Mouse (Mus musculus): ENCODE results near the gene Cnksr3.

Cnksr3 gene

GRCm38 (mm10) chr10:7204953-7205352 lies 7.1 kb downstream of the Cnksr3 start:
- no peak overlapping the region for H3K4me3 ChIP-seq (replicated peaks; ENCODE audit: low read length)
- H3K4me1 ChIP-seq (replicated peaks; ENCODE audit: low read depth, low read length): peaks cover 12% of the 10 kb centered on the region
- H3K9me3 ChIP-seq (ENCODE audit: low read length): no peaks in the 10 kb centered on the region
- peaks cover under 1% of the 10 kb centered on the region for H3K27me3 ChIP-seq (ENCODE audit: insufficient read depth, low read length)
- TF ChIP-seq CTCF (conservative IDR thresholded peaks at IDR 0.05; ENCODE audit: low read length): no peak
- no peaks in the 10 kb centered on the region for H3K36me3 ChIP-seq (ENCODE audit: insufficient read depth, low read length)

- TF ChIP-seq NANOG (IDR thresholded peaks at IDR 0.05; ENCODE audit: borderline replicate concordance, low read length) (no peak), CTCF (conservative IDR thresholded peaks at IDR 0.05; ENCODE audit: low read length) (no peak), POU5F1 (IDR thresholded peaks at IDR 0.05; ENCODE audit: borderline replicate concordance, low read length) (no peak)
- H3K27me3 ChIP-seq (ENCODE audit: insufficient read depth, low read length): no peaks in the 10 kb centered on the region
- H3K36me3 ChIP-seq (ENCODE audit: insufficient read depth, low read length): no peaks in the 10 kb centered on the region
- peaks cover 12% of the 10 kb centered on the region for H3K4me1 ChIP-seq (replicated peaks; ENCODE audit: low read depth, low read length)
- no peak overlapping the region for H3K4me3 ChIP-seq (replicated peaks; ENCODE audit: low read length)
- peaks cover 7% of the 10 kb centered on the region; the same call in 1 of the 2 replicates for H3K9me3 ChIP-seq (ENCODE audit: low read length)
These were observed 9.5 kb downstream of the Cnksr3 start for GRCm38 (mm10) chr10:7202576-7202975.

GRCm38 (mm10) chr10:7200665-7201064 lies 11.4 kb downstream of the Cnksr3 start:
- TF ChIP-seq NANOG (IDR thresholded peaks at IDR 0.05; ENCODE audit: borderline replicate concordance, low read length): no peak
- TF ChIP-seq CTCF (conservative IDR thresholded peaks at IDR 0.05; ENCODE audit: low read length): no peak
- TF ChIP-seq POU5F1 (IDR thresholded peaks at IDR 0.05; ENCODE audit: borderline replicate concordance, low read length): no peak
- Histone ChIP-seq H3K4me3 (replicated peaks; ENCODE audit: low read length) (no peak overlapping the region), H3K36me3 (ENCODE audit: insufficient read depth, low read length) (no peaks in the 10 kb centered on the region), H3K4me1 (replicated peaks; ENCODE audit: low read depth, low read length) (peaks cover 18% of the 10 kb centered on the region), H3K9me3 (ENCODE audit: low read length) (peaks cover 7% of the 10 kb centered on the region; the same call in 1 of the 2 replicates), H3K27me3 (ENCODE audit: insufficient read depth, low read length) (no peaks in the 10 kb centered on the region)

- no peaks in the 10 kb centered on the region for H3K36me3 ChIP-seq (ENCODE audit: insufficient read depth, low read length)
- peaks cover 7% of the 10 kb centered on the region; the same call in 1 of the 2 replicates for H3K9me3 ChIP-seq (ENCODE audit: low read length)
- peaks cover 12% of the 10 kb centered on the region for H3K4me1 ChIP-seq (replicated peaks; ENCODE audit: low read depth, low read length)
- no peak overlapping the region for H3K4me3 ChIP-seq (replicated peaks; ENCODE audit: low read length)
- no peaks in the 10 kb centered on the region for H3K27me3 ChIP-seq (ENCODE audit: insufficient read depth, low read length)
- no peak for TF ChIP-seq POU5F1 (IDR thresholded peaks at IDR 0.05; ENCODE audit: borderline replicate concordance, low read length)
- TF ChIP-seq CTCF (conservative IDR thresholded peaks at IDR 0.05; ENCODE audit: low read length): no peak
- no peak for TF ChIP-seq NANOG (IDR thresholded peaks at IDR 0.05; ENCODE audit: borderline replicate concordance, low read length)
These were observed 13.8 kb downstream of the Cnksr3 start for GRCm38 (mm10) chr10:7198201-7198600.

GRCm38 (mm10) chr10:7197733-7198132 lies 14.3 kb downstream of the Cnksr3 start:
- peaks cover 11% of the 10 kb centered on the region for H3K4me1 ChIP-seq (replicated peaks; ENCODE audit: low read depth, low read length)
- TF ChIP-seq NANOG (IDR thresholded peaks at IDR 0.05; ENCODE audit: borderline replicate concordance, low read length) (no peak), POU5F1 (IDR thresholded peaks at IDR 0.05; ENCODE audit: borderline replicate concordance, low read length) (no peak), CTCF (conservative IDR thresholded peaks at IDR 0.05; ENCODE audit: low read length) (no peak)

GRCm38 (mm10) chr10:7196668-7197400 lies 15.2 kb downstream of the Cnksr3 start:
- TF ChIP-seq NANOG (IDR thresholded peaks at IDR 0.05; ENCODE audit: borderline replicate concordance, low read length) (no peak), POU5F1 (IDR thresholded peaks at IDR 0.05; ENCODE audit: borderline replicate concordance, low read length) (no peak), CTCF (conservative IDR thresholded peaks at IDR 0.05; ENCODE audit: low read length) (no peak)
- H3K27me3 ChIP-seq (ENCODE audit: insufficient read depth, low read length): no peaks in the 10 kb centered on the region
- H3K9me3 ChIP-seq (ENCODE audit: low read length): peaks cover 7% of the 10 kb centered on the region; the same call in 1 of the 2 replicates
- peaks cover 12% of the 10 kb centered on the region for H3K4me1 ChIP-seq (replicated peaks; ENCODE audit: low read depth, low read length)
- no peak overlapping the region for H3K4me3 ChIP-seq (replicated peaks; ENCODE audit: low read length)
- H3K36me3 ChIP-seq (ENCODE audit: insufficient read depth, low read length): no peaks in the 10 kb centered on the region

More at GRCm38 (mm10) chr10:7197733-7198132, 14.3 kb downstream of the Cnksr3 start:
- H3K27me3 ChIP-seq (ENCODE audit: insufficient read depth, low read length): no peaks in the 10 kb centered on the region
- H3K9me3 ChIP-seq (ENCODE audit: low read length): peaks cover 7% of the 10 kb centered on the region; the same call in 1 of the 2 replicates
- no peak overlapping the region for H3K4me3 ChIP-seq (replicated peaks; ENCODE audit: low read length)
- no peaks in the 10 kb centered on the region for H3K36me3 ChIP-seq (ENCODE audit: insufficient read depth, low read length)

GRCm38 (mm10) chr10:7195927-7196326 lies 16.1 kb downstream of the Cnksr3 start:
- H3K36me3 ChIP-seq (ENCODE audit: insufficient read depth, low read length): no peaks in the 10 kb centered on the region
- H3K9me3 ChIP-seq (ENCODE audit: low read length): peaks cover 7% of the 10 kb centered on the region; the same call in 1 of the 2 replicates
- H3K27me3 ChIP-seq (ENCODE audit: insufficient read depth, low read length): no peaks in the 10 kb centered on the region
- TF ChIP-seq NANOG (IDR thresholded peaks at IDR 0.05; ENCODE audit: borderline replicate concordance, low read length) (no peak), CTCF (conservative IDR thresholded peaks at IDR 0.05; ENCODE audit: low read length) (no peak), POU5F1 (IDR thresholded peaks at IDR 0.05; ENCODE audit: borderline replicate concordance, low read length) (no peak)
- peaks cover 17% of the 10 kb centered on the region for H3K4me1 ChIP-seq (replicated peaks; ENCODE audit: low read depth, low read length)
- H3K4me3 ChIP-seq (replicated peaks; ENCODE audit: low read length): no peak overlapping the region

- no peak overlapping the region for H3K4me3 ChIP-seq (replicated peaks; ENCODE audit: low read length)
- H3K36me3 ChIP-seq (ENCODE audit: insufficient read depth, low read length): no peaks in the 10 kb centered on the region
- no peaks in the 10 kb centered on the region for H3K27me3 ChIP-seq (ENCODE audit: insufficient read depth, low read length)
- no peaks in the 10 kb centered on the region for H3K9me3 ChIP-seq (ENCODE audit: low read length)
- no peak for TF ChIP-seq POU5F1 (IDR thresholded peaks at IDR 0.05; ENCODE audit: borderline replicate concordance, low read length)
- TF ChIP-seq CTCF (conservative IDR thresholded peaks at IDR 0.05; ENCODE audit: low read length): no peak
- TF ChIP-seq NANOG (IDR thresholded peaks at IDR 0.05; ENCODE audit: borderline replicate concordance, low read length): no peak
- H3K4me1 ChIP-seq (replicated peaks; ENCODE audit: low read depth, low read length): peaks cover 48% of the 10 kb centered on the region
These were observed 20.2 kb downstream of the Cnksr3 start for GRCm38 (mm10) chr10:7191721-7192413.
